Mouse (Mus musculus) activated CD4-positive, CD25-positive, alpha-beta regulatory T cell, adult 9 weeks (primary cell): ENCODE results near the gene Zswim2. TPM values are rescaled to one million over a fixed set of nuclear protein-coding genes. Genes with fewer than 3 reads are reported as not detected.

ENCODE experiments used
- polyA plus RNA-seq: library from polyadenylated mRNA; unstranded; fragments of 100-300 nt; shearing (Covaris generic); gene quantifications from one replicate; pipeline ENCODE4 v1.2.1, GENCODE M21; 2017

Zswim2 gene
- polyA plus RNA-seq: not detected

DNA sequence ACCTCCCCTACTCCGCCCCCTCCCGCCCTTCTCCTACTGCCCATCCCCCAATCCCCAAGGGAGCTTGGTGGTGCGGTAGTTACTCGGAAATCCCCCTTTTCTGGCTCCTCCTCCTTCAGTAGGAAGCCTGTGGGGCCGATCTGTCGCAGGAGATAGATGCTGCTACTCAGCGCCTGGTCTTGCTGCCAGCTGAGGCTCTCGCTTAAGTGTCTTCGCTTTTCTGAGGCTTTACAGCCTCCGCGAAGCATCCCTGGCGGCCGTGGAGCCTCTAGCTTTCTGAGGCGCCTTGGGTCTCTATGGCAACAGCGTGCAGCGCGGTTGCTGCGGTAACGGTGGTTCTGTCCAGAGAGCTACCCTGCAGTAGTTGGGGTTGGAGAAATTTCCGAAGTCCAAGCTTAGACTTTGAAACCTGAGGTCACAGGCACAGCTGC is at the start of gene Zswim2:
Gene Zswim2, minus strand, starts transcription at position 298 of the 431 bp plus-strand sequence.

GRCm38 (mm10) chr2:83990253-83990652 is 49.2 kb upstream of the Zswim2 start, which contains the start of gene Gm13691:
Gene Gm13691, plus strand, starts transcription at chr2:83990553.

GRCm38 (mm10) chr2:83984443-83984842 is 43.4 kb upstream of the Zswim2 start, which contains the start of gene Gm13697:
Gene Gm13697, plus strand, starts transcription at chr2:83984743.

DNA sequence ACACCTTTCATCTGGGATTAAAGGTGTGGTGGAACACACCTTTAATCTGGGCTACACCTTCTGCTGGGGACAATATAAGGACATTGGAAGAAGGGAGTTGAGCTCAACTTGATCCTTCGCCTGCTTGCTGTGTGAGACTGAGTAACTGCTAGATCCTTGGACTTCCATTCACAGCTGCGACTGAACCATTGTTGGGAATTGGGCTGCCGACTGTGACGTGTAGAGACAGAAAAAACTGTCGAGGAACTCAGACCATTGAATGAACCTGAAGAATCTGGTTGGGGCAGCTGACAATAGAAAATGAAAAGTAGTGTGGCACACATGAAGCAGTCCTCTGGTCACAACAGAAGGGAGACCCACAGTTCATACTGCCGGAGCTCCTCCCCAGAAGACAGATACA is 37.6 kb upstream of the Zswim2 start, which contains the start of gene Gm13694:
Gene Gm13694, plus strand, starts transcription at position 301 of the 400 bp plus-strand sequence.

DNA sequence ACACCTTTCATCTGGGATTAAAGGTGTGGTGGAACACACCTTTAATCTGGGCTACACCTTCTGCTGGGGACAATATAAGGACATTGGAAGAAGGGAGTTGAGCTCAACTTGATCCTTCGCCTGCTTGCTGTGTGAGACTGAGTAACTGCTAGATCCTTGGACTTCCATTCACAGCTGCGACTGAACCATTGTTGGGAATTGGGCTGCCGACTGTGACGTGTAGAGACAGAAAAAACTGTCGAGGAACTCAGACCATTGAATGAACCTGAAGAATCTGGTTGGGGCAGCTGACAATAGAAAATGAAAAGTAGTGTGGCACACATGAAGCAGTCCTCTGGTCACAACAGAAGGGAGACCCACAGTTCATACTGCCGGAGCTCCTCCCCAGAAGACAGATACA is 31.8 kb upstream of the Zswim2 start, which contains the start of gene Gm13696:
Gene Gm13696, plus strand, starts transcription at position 301 of the 400 bp plus-strand sequence.

DNA sequence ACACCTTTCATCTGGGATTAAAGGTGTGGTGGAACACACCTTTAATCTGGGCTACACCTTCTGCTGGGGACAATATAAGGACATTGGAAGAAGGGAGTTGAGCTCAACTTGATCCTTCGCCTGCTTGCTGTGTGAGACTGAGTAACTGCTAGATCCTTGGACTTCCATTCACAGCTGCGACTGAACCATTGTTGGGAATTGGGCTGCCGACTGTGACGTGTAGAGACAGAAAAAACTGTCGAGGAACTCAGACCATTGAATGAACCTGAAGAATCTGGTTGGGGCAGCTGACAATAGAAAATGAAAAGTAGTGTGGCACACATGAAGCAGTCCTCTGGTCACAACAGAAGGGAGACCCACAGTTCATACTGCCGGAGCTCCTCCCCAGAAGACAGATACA is 26.0 kb upstream of the Zswim2 start, which contains the start of gene Gm13695:
Gene Gm13695, plus strand, starts transcription at position 301 of the 400 bp plus-strand sequence.

GRCm38 (mm10) chr2:83961203-83961602 is 20.2 kb upstream of the Zswim2 start, which contains the start of gene Gm13693:
Gene Gm13693, plus strand, starts transcription at chr2:83961503.

DNA sequence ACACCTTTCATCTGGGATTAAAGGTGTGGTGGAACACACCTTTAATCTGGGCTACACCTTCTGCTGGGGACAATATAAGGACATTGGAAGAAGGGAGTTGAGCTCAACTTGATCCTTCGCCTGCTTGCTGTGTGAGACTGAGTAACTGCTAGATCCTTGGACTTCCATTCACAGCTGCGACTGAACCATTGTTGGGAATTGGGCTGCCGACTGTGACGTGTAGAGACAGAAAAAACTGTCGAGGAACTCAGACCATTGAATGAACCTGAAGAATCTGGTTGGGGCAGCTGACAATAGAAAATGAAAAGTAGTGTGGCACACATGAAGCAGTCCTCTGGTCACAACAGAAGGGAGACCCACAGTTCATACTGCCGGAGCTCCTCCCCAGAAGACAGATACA is 14.4 kb upstream of the Zswim2 start, which contains the start of gene Gm13698:
Gene Gm13698, plus strand, starts transcription at position 301 of the 400 bp plus-strand sequence.

Other genes with a start within 250 kb of the Zswim2 start
- 16.6 TPM for gene Itgav, start 216.8 kb downstream of the Zswim2 start, polyA plus RNA-seq
- gene Fam171b, start 128.6 kb downstream of the Zswim2 start, polyA plus RNA-seq: 0.05 TPM
- not detected for gene Gm13698, start 14.5 kb upstream of the Zswim2 start, polyA plus RNA-seq
- not detected for gene Gm13693, start 20.3 kb upstream of the Zswim2 start, polyA plus RNA-seq
- not detected for gene Gm13695, start 26.1 kb upstream of the Zswim2 start, polyA plus RNA-seq
- gene Gm13696, start 31.9 kb upstream of the Zswim2 start, polyA plus RNA-seq: not detected
- not detected for gene Gm13694, start 37.7 kb upstream of the Zswim2 start, polyA plus RNA-seq
- not detected for gene Gm13697, start 43.5 kb upstream of the Zswim2 start, polyA plus RNA-seq
- gene Gm13691, start 49.3 kb upstream of the Zswim2 start, polyA plus RNA-seq: not detected